Mouse (Mus musculus) cortical plate, adult 2 months (tissue): ENCODE results near the gene Miox. TPM values are rescaled to one million over a fixed set of nuclear protein-coding genes. Genes with fewer than 3 reads are reported as not detected.

ENCODE experiments used
- H3K27ac ChIP-seq: fragments of 200-500 bp; 2 replicates; pipeline ENCODE4 v1.5.1; 2012; ENCODE audit warnings: low read length, control low read depth, inconsistent platforms; ENCODE audit not compliant: insufficient read depth
- H3K4me1 ChIP-seq: fragments of 200-500 bp; 2 replicates; pipeline ENCODE4 v1.6.1; 2011; ENCODE audit warnings: low read length; ENCODE audit not compliant: control insufficient read depth, insufficient read depth
- H3K4me3 ChIP-seq: fragments of 200-500 bp; 2 replicates; pipeline ENCODE4 v1.5.1; 2011; ENCODE audit warnings: mild to moderate bottlenecking, low read length, control low read depth; ENCODE audit not compliant: insufficient read depth
- CTCF ChIP-seq: fragments of 200-500 bp; IDR thresholded peaks from 2 replicates; pipeline ENCODE4 v1.5.1; 2011; ENCODE audit warnings: mild to moderate bottlenecking, control low read depth, low read length; ENCODE audit not compliant: insufficient read depth; ENCODE audit errors: extremely low read depth
- POLR2A ChIP-seq: fragments of 200-500 bp; IDR thresholded peaks from 2 replicates; pipeline ENCODE4 v1.6.1; 2011; ENCODE audit warnings: mild to moderate bottlenecking, low read length, control low read depth; ENCODE audit not compliant: insufficient read depth; ENCODE audit errors: extremely low read depth
- polyA plus RNA-seq: library from polyadenylated mRNA; depleted of rRNA; stranded (reverse); fragments of >200 nt; gene quantifications from 2 replicates; pipeline ENCODE4 v1.2.3, GENCODE M21; 2012

Gene Miox
- polyA plus RNA-seq, 1 experiment: not detected

DNA sequence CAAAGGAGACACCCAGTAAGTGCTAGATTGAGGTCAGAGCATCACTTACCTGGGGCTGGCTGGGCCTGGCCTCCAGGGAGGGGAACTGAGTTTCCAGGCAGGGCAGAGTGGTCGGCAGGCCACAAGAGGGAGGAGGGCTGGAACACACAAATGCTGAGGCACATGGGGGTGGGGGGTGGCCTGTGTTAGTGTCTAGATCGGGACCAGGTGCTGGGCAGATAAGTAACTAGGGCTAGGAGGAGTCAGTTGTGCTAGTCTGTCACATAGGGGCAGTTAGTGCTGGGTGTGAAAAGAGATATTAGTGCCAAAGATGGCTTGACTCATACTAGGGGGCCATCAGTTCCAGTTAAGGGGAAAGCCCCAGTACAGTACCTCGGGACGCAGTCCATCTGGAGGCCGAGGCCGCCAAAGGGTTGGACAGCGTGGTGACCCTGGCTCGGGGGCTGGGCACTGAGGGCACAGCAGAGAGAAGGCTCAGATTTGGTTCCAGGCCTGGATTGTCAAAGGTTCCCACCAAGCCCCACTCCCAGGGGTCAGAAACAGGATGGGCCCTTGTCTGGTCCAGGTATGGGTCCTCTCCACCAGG lies 38.5 kb upstream of the Miox start:
- Histone ChIP-seq H3K4me1 (no peaks in the 10 kb centered on the region), H3K4me3 (no peak overlapping the region), H3K27ac (no peak overlapping the region)
- TF ChIP-seq CTCF (no peak), POLR2A (no peak)

DNA sequence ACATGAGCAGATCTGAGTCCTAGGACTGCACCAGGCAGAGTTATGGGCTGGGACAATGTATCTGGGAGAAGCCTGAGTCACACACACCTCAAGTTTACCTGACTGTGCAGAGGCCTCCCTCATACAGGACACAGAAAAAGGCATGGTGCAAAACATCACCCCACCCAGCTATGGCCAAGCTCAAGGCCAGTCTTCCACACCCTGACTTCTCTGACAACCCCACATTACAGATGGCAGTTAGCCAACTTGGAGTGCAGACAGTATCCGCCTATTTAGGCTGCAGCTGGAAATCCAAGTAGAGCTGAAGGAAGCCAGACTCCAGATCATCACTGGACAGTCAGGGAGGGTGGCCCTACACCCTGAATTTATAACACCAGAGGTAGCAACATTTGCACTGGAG lies 37.7 kb upstream of the Miox start:
- no peak overlapping the region for H3K4me3 ChIP-seq
- TF ChIP-seq CTCF (no peak), POLR2A (no peak)
- no peaks in the 10 kb centered on the region for H3K4me1 ChIP-seq
- no peak overlapping the region for H3K27ac ChIP-seq

DNA sequence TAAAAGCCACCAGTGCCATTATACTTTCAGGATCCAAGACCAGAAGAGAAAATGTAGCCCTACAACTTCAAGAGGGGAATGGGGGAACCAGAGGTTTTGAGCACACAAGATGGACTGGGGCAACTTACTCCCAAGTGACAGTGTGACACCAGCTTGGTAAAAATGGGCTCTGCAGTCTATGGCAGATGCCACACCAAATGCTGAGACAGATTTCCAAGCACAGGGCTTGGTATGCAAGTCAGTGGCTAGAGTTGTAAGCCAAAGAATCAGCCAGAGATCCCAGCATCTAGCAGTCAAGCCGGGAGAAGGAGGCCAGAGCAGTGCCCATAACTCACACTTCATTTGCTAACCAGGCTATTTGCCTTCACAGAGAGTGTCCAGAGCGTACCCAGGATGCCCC lies 36.5 kb upstream of the Miox start:
- Histone ChIP-seq H3K27ac (no peak overlapping the region), H3K4me3 (no peak overlapping the region), H3K4me1 (no peaks in the 10 kb centered on the region)
- TF ChIP-seq CTCF (no peak), POLR2A (no peak)

DNA sequence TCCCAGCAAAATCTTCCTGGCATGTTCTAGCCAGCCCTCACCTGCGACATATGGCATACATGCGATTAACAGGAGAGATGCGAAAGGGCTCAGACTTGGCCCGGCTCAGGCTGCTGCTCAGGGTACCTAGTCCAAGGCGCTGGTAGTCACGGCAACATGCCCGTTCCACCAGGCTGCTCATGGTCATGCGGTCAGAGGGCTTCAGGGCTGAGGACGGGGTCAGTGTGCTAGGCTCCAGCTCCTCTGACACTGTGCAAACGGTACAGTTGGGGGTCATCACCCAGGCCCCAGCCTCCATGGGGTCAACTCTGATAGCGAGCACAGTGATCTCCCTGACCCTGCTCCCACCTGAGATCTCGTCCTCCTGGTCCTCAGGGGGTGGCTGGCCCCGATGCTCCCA lies 34.0 kb upstream of the Miox start:
- Histone ChIP-seq H3K27ac (no peak overlapping the region), H3K4me3 (no peak overlapping the region), H3K4me1 (no peaks in the 10 kb centered on the region)
- no peak for TF ChIP-seq CTCF
- no peak for TF ChIP-seq POLR2A

DNA sequence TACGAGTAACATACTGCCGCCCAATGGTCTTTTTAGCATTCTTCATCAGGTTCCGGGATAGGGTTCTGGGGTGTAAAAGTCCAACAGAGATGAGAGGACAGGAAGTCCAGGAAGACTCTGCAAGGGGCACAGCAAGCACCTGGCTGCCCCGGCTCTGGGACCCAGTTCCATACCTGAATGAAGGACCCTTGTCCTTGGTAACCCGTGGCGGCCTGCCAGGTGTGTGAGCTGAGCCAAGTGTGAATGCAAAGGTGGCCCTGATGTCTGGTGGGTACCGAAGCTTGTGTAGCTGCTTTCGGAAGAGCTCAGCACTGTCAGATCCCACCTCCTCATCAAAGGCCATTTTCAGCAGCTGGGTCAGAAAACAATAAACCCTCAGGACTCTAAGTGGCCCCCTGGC lies 33.6 kb upstream of the Miox start:
- no peak overlapping the region for H3K4me3 ChIP-seq
- no peak overlapping the region for H3K27ac ChIP-seq
- no peaks in the 10 kb centered on the region for H3K4me1 ChIP-seq
- TF ChIP-seq CTCF (no peak), POLR2A (no peak)

DNA sequence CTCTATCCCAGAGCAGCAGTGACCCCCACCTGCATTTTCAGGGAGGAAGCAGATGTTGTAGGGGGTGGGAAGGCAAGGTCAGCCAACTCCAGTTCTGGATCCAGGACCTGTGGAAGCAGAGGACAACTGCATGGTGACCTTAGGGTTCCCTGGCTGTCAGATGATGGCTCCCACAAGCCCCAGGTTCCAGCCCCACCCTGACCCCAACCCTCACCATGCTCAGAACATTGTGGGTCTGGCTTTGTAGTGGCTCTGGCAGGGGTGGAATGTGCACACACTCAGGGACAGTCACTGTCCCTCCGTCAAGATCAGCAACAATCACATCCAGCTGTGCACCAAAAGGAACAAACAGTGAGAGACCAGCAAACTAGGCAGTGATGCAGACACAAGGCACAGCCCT lies 28.2 kb upstream of the Miox start:
- Histone ChIP-seq H3K4me1 (peaks cover 22% of the 10 kb centered on the region), H3K27ac (no peak overlapping the region), H3K4me3 (no peak overlapping the region)
- no peak for TF ChIP-seq POLR2A

DNA sequence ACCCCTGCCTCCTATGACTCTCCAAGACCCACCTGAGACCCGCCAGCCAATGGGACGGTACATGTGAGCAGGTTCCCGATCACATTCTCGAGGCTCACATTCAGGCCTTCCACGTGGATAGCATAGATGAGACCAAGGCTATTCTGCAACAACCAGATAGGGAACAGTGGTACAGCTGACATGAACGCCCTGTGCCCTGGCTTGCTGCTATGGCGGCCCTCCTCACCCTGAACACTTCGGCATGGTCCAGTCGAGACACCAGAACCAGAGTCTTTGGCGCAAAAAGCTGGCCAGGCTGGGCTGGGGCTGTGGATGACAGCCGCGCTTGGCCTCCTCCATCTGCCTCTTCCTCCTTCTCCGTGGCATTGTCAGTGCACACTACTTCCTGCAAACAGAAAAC lies 26.7 kb upstream of the Miox start:
- H3K4me3 ChIP-seq: no peak overlapping the region
- H3K4me1 ChIP-seq: peaks cover 23% of the 10 kb centered on the region
- H3K27ac ChIP-seq: no peak overlapping the region
- TF ChIP-seq CTCF (no peak), POLR2A (no peak)

DNA sequence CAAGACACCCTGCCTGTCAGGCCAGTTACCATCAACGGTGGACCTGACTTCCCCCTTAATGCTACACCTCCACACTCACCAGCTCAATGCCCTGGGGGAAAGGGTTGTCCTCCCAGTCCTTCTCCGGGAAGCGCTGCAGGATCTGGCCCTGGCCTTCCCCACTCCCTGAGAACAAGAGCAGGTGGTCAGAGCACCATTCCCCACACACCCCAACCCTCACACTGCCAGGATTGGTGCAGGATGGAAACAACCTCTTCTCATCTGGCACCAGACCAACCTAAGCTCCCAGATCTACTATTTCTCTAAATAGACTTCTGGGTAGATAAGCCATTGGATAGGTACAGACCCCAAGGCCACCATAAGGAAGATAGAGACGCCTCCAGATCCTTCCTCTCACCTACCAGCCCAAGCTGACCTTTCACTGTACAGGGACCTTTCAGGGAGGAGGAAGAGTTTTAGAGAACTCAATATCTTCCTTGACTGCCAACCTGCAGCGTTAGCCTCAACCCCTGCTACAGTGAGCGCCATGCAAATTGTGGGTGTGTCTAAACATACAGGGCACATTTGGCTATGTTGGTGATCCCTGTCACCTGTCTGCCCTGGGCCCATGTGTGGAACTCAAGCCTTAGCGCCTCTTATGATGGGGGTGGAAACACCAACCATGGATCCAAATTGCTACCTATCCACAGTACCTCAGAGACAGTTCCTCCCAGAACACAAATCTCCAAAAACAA lies 25.6 kb upstream of the Miox start:
- H3K4me3 ChIP-seq: no peak overlapping the region
- H3K27ac ChIP-seq: no peak overlapping the region
- H3K4me1 ChIP-seq: peaks cover 28% of the 10 kb centered on the region
- TF ChIP-seq CTCF (no peak), POLR2A (no peak)

DNA sequence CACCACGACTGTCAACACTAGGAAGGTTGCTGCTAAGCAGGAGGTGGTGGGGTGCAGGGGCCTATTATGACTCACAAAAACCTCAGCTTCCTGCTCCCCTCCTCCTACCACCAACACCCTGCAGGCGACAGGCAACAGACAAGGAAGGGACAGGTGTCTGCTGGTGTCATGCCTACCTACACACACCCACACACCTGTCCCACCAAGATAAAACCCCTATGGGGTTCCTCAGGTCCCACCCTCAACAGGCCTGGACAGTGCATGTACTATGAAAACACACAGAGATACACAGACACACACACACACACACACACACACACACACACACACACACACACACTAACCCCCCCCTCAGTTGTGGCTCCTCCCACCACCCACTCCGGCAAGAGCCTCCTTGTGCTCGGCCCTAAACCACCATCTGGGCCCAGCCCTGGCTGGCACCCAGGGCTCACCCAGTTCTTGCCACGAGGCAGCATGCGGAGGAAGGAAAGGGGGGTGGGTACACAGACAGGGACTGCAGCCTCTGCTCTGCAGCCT lies 24.2 kb upstream of the Miox start:
- peak overlapping the region; percentile 81 for H3K27ac ChIP-seq
- H3K4me3 ChIP-seq: no peak overlapping the region
- H3K4me1 ChIP-seq: peaks cover 29% of the 10 kb centered on the region
- TF ChIP-seq CTCF: no peak
- no peak for TF ChIP-seq POLR2A

DNA sequence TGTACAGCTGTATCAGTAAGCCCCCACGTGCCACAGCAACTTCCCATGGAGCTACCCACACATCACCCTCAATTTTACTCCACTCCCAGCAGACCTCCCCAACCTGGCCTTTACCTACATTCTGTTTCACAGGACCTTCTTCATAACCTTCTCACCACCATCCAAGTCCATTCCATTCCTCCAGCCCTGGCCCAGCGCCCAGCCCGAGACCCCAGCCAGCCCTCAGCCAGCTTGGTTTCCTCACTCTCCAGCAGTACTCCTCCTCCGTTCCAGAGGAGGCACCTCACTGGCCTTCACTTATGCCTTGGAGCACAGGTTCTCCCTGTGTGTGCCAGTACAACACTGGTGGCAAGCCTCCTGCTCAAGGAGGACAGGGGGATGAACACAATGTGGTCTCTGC lies 20.8 kb upstream of the Miox start:
- TF ChIP-seq POLR2A: no peak
- TF ChIP-seq CTCF: no peak
- Histone ChIP-seq H3K4me3 (no peak overlapping the region; the same call in 1 of the 2 replicates), H3K27ac (no peak overlapping the region), H3K4me1 (peaks cover 23% of the 10 kb centered on the region)
